Mouse (Mus musculus) gastrocnemius, adult 18-20 months (tissue): ENCODE results near the gene Rab10. TPM values are rescaled to one million over a fixed set of nuclear protein-coding genes. Genes with fewer than 3 reads are reported as not detected.

ENCODE experiments used
- DNase-seq: peaks from one replicate; pipeline ENCODE4 v3.0.0; 2021; ENCODE audit warnings: low spot score
- total RNA-seq, 2 experiments: library from RNA; stranded (reverse); gene quantifications; 2 replicates each; pipeline ENCODE4 v1.2.3; 2021

Rab10 gene
- total RNA-seq, 2 experiments from 2014 or later: 261 to 280 TPM

DNA sequence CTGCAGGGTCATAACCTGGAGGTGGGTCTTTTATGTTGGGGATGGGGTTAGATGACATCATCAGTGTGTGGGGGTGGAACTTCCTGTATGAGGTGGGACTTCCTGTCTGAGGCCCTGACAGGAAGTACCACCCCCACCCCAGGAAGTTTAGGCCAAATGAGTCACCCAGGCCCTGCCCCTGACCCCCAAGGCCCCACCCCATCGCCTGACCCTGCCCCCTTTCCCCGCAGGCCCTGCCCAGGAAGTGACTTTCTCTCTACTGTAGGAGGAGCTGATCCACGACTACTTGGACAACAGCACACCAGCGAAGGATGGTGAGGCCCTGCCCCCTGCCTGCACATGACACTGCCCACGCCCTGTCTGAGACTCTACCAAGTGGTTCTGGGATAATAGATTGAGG, 72.0 kb downstream of the Rab10 start:
- no peak for DNase-seq

DNA sequence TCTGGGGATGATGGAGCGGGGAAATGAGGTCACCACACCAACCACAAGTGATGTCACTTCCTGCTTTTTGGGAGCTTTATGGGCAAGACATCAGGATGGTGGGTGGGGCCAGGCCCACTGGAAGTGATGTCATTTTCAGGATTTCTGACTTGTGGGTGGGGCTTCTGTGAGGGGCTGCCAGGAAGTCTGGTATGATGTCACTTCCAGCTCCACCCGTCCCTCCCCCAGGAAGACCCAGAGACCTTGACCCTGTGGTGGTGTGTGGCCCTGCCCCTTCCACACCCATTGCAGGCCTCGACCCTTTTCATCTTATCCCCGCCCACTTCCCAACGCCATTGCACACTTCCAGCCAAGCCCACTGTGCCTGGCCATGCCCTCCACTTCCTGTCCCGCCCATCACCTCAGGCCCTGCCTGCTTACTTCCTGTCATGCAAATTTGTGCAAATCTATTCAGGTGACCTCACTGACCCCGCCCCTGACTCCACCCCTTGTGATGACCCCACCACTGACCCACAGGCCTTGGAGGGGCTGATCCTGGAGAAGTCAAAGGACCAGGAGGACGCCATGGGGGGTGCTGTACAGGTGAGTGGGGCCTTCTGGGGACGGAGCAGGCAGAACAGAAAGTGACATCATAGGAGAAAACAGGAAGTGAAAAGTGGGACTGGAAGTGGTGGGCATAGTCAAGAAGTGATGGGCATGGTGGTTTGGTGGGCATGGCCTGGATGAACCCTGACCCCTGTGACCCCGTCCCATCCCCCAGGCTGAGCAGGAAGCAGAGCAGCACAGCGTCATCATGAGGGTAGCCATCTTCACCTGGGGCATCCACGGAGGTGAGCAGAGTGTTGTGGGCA, 72.7 kb downstream of the Rab10 start:
- DNase-seq: no peak

DNA sequence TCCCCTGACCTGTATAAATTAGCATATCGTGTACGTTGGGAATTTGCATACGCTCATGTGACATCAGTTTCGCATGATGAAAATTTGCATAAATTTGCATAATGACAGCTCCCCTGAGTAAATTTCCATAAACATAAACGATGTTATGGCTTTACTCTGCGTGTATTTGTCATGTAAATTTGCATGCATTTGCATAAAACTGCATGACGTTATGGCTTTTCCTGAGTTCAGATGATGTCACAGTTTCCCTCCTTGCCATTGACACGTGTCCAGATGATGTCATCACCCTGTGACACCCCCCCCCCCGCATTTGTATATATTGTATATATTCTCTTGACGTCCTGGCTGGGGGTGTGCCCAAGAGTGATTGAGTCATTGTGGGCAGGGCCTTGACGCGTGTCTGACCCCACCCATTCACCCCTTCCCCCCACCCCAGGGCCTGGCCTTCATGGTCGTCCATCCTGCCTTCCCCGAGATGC, 73.6 kb downstream of the Rab10 start:
- DNase-seq: no peak

GRCm38 (mm10) chr12:3235646-3236161, 74.1 kb downstream of the Rab10 start:
- peak; percentile 93 for DNase-seq

DNA sequence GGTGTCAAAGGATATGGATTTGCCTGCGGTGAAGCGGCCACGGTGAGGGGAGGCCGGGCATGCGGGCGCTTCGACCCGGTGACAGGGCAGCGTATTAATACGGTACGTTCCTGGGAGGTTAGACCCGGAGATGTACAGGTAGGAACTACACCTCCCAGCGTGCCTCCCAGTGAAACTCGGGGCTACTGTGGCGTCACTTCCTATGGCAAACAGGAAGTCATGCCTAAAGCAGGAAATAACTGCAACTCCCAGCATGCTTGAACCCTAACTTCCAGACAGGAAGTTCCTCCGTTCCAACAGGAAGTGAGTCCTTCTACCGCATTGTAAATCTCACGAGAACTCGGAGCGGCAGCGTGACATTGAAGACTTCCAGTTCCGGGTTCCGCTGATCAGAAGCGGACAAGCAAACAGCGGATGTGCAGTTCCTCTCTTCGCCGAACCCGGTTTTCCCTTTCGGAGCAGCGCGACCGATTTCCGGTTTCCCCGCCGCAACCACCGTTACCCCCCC, 74.6 kb downstream of the Rab10 start:
- peak; percentile 95 for DNase-seq

GRCm38 (mm10) chr12:3234061-3234460, 75.7 kb downstream of the Rab10 start:
- DNase-seq: no peak

- no peak for DNase-seq
Measured at GRCm38 (mm10) chr12:3223352-3223751, 86.4 kb downstream of the Rab10 start.

DNA sequence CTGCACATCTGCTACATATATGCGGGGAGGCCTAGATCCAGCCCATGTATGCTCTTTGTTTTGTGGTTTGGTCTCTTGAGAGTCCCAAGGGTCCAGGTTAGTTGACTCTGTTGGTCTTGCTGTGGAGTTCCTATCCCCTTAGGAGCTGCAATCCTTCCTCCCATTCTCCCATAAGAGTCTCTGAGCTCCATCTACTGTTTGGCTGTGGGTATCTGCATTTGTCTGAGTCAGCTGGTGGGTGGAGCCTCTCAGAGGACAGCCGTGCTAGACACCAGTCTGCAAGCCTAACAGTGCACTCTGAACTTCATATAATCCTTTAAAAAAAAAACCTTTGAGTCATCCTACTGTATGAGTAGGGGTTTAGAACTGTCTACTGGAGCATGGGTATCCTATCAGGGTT, 99.6 kb downstream of the Rab10 start:
- DNase-seq: no peak

DNA sequence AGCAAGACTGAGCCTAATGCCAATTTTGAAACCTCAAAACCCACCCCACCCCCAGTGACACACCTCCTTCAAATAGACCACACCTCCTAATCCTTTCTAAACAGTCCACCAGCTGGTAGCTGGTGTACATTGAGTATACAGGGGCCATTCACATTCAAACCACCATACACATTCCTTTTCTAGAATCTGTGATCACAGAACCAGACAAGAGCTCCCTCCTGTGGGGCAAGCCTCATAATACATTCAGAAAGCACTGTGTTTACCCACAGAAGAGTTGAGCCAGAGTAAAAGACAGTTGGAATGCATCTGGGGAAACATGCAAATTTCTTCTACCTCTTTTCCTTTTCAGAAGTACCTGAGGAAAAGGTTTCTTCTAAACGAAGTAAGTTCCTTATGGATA, 100.6 kb downstream of the Rab10 start:
- DNase-seq: no peak

Other genes starting within 250 kb of the Rab10 start
- gene Kif3c, start 55.2 kb upstream of the Rab10 start, total RNA-seq: 10 to 100 TPM; 24.0 to 30.5 TPM
- 10 to 100 TPM; 15.2 to 17.1 TPM for gene Asxl2, start 116.9 kb upstream of the Rab10 start, total RNA-seq